Mouse (Mus musculus) lung, embryonic 14.5 days (tissue): ENCODE data around the gene Apba3. TPM values are rescaled to one million over a fixed set of nuclear protein-coding genes. Genes with fewer than 3 reads are reported as not detected.
A peak's percentile ranks its signal among the peaks of the same experiment; 100 is the strongest.

Experiments
- ATAC-seq: fragments of 200-750 bp; cut with Nextera tagmentation; 2 replicates; pipeline ENCODE4 v1.8.0; 2017; ENCODE audit warnings: mild to moderate bottlenecking, moderate TSS enrichment, moderate library complexity; ENCODE audit not compliant: insufficient read depth
- DNase-seq: peaks from one replicate; pipeline ENCODE4 v3.0.0-alpha.2; 2015
- H3K27ac ChIP-seq: fragments of 300-500 bp; sonication (generic); 2 replicates; pipeline ENCODE4 v1.5.1; 2014; ENCODE audit warnings: low read depth, mild to moderate bottlenecking, moderate library complexity
- H3K27me3 ChIP-seq: fragments of 300-500 bp; sonication (generic); 2 replicates; pipeline ENCODE4 v1.6.1; 2014; ENCODE audit warnings: low read length, control low read depth; ENCODE audit not compliant: insufficient read depth
- H3K36me3 ChIP-seq: fragments of 300-500 bp; sonication (generic); 2 replicates; pipeline ENCODE4 v1.6.1; 2014; ENCODE audit warnings: control low read depth; ENCODE audit not compliant: insufficient read depth
- H3K4me1 ChIP-seq: fragments of 300-500 bp; sonication (generic); 2 replicates; pipeline ENCODE4 v1.6.1; 2014; ENCODE audit warnings: antibody characterized with exemption, control low read depth; ENCODE audit not compliant: insufficient read depth
- H3K4me2 ChIP-seq: fragments of 300-500 bp; sonication (generic); 2 replicates; pipeline ENCODE4 v1.6.1; 2014; ENCODE audit warnings: mild to moderate bottlenecking
- H3K4me3 ChIP-seq: fragments of 300-500 bp; sonication (generic); 2 replicates; pipeline ENCODE4 v1.5.1; 2014; ENCODE audit warnings: low read depth, low read length
- H3K9ac ChIP-seq: fragments of 300-500 bp; sonication (generic); 2 replicates; pipeline ENCODE4 v1.6.1; 2014
- H3K9me3 ChIP-seq: fragments of 300-500 bp; sonication (generic); 2 replicates; pipeline ENCODE4 v1.6.1; 2016; ENCODE audit warnings: low read depth, low read length, control low read depth
- CTCF ChIP-seq: IDR thresholded peaks from 2 replicates; pipeline ENCODE4 v1.5.1; 2016; ENCODE audit warnings: antibody characterized with exemption, low read depth
- WGBS: fragments of 180-500 bp; shearing (Covaris S2); extraction: QIAGEN DNeasy Blood & Tissue Kit; methylation state at CpG from one replicate; pipeline ENCODE4 v1.1.7; 2014; 5-methylcytosine and 5-hydroxymethylcytosine counted together
- polyA plus RNA-seq: library from polyadenylated mRNA; unstranded; fragments of >200 nt; fragmentation: Nextera tagmentation; extraction: Ambion mirVana; gene quantifications from 2 replicates; pipeline ENCODE4 v1.2.1, GENCODE M21; 2014

Apba3 gene
- polyA plus RNA-seq, 1 experiment from 2014 or later, result 50.4 TPM

DNA sequence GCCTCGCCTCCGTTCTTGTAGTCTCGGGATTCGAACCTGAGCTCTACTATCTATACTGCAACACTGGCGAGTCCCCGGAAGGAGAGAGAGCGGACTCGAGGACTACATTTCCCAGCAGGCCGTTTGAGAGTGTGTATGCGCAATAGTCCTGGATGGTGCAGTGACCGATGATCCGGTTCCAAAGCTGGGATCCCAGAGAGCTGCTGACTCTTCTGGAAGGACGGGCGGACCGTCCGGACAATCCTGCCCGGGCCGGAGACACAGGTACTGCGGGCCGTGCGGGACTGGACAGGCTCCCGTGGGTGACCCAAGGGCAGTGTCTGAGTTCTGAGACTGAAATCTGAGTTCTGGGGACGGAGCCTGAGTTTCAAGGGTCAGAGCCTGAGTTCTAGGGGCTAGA is 1.3 kb downstream of the Apba3 start:
- ATAC-seq (peak; percentile 56), DNase-seq (peak; percentile 94)
- Histone ChIP-seq H3K9me3 (no peaks in the 10 kb centered on the region), H3K4me1 (peaks cover 15% of the 10 kb centered on the region), H3K9ac (peak overlapping the region; percentile 69), H3K27me3 (no peaks in the 10 kb centered on the region), H3K36me3 (peaks cover 52% of the 10 kb centered on the region), H3K27ac (peak overlapping the region; percentile 4; the same call in 1 of the 2 replicates), H3K4me2 (peak overlapping the region; percentile 87), H3K4me3 (peak overlapping the region; percentile 56)
- TF ChIP-seq CTCF, result no peak
- 3% methylated on average over 23 of the region's 23 CpGs for WGBS

DNA sequence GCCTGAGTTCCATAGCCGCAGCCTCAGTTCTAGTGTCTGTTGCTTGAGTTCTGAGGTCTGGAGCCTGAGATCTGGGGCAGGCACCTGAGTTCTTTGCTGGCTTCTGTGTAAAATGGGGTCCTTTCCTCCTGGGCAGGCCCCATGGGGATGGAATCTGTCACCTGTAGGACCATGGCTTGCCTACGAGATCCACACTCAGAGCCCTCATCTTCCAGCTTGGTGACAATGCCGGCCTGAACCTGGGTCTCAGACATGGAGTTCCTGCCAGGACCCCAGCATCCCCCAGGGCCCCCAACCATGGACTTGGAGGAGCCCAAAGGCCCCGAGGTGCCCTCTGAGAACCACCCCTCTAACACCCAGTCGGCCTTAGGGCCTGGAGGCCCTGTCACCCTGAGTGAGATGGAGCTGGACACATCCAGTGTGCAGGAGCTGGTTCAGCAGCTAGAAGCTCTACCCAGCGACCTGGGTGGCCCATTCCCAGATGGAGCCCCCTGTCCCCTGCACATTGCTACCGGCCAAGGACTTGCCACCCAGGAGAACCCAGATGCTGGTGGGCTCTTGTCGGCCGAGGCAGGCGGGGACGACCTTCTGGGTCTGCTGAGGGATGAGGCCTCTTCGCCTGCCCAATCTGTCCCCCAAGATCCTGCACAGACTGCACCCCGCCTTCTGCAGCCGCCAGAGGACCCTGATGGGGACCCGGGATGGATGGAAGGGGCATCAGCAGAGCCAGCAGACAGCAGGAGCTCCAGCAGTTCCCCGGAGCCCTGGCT is 2.1 kb downstream of the Apba3 start:
- Histone ChIP-seq H3K9ac (peak overlapping the region; percentile 69), H3K36me3 (peaks cover 52% of the 10 kb centered on the region), H3K4me2 (peak overlapping the region; percentile 87), H3K27ac (0 out of 2 replicates have a peak overlapping the region, but pooled peaks have one; percentile 4), H3K27me3 (no peaks in the 10 kb centered on the region), H3K4me3 (peak overlapping the region; percentile 56), H3K9me3 (no peaks in the 10 kb centered on the region), H3K4me1 (peaks cover 15% of the 10 kb centered on the region)
- 74% methylated on average over 16 of the region's 16 CpGs for WGBS
- ATAC-seq (no peak), DNase-seq (no peak)
- TF ChIP-seq CTCF, result no peak

DNA sequence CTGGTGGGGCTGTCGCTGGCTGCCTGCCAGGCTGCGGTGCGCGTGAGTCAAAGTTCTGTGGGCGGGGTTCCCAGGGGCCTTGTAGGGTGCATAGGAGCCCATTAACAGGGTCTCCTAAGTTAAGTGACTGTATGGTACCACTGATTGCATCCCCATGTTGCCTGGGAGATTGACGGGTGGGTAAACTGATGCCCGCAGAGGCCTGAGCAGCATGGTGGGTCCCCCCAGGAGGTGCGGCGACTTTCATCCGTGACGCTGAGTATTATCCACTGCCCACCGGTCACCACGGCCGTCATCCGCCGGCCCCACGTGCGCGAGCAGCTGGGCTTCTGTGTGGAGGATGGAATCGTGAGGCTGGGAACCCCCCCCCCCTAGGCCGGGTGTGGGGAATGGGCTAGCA is 5.6 kb downstream of the Apba3 start:
- Histone ChIP-seq H3K4me3 (no peak overlapping the region), H3K9me3 (no peaks in the 10 kb centered on the region), H3K4me1 (peaks cover 7% of the 10 kb centered on the region; the same call in 1 of the 2 replicates), H3K36me3 (peaks cover 42% of the 10 kb centered on the region), H3K4me2 (no peak overlapping the region), H3K27me3 (no peaks in the 10 kb centered on the region), H3K27ac (no peak overlapping the region), H3K9ac (no peak overlapping the region)
- WGBS, result 93% methylated on average over 21 of the region's 21 CpGs
- ATAC-seq (no peak), DNase-seq (no peak)
- no peak for TF ChIP-seq CTCF

DNA sequence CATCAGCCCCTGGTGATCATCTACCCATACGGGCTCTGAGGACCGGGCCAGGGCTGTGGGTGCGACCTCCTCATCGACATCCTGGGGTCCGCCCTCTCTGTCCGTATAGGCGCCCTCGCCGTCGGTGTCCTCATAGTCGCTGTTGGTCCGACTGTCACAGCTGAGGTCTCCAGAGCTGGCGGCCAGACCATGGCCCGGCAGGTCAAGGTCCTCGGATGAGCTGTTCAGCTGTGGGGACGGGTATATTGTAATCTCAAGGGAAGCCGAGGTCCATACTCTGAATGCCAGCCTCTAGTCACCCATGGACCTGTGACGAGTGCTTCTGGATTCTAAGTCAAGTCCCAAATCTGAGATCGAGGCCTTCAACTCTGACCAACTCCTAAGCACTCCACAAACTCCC is 7.1 kb downstream of the Apba3 start:
- Histone ChIP-seq H3K27ac (no peak overlapping the region), H3K4me3 (no peak overlapping the region), H3K4me2 (no peak overlapping the region), H3K27me3 (no peaks in the 10 kb centered on the region), H3K9ac (no peak overlapping the region), H3K4me1 (peaks cover 1% of the 10 kb centered on the region; the same call in 1 of the 2 replicates), H3K36me3 (peaks cover 42% of the 10 kb centered on the region), H3K9me3 (no peaks in the 10 kb centered on the region)
- 87% methylated on average over 19 of the region's 19 CpGs for WGBS
- no peak for TF ChIP-seq CTCF
- no peak for ATAC-seq
- no peak for DNase-seq

DNA sequence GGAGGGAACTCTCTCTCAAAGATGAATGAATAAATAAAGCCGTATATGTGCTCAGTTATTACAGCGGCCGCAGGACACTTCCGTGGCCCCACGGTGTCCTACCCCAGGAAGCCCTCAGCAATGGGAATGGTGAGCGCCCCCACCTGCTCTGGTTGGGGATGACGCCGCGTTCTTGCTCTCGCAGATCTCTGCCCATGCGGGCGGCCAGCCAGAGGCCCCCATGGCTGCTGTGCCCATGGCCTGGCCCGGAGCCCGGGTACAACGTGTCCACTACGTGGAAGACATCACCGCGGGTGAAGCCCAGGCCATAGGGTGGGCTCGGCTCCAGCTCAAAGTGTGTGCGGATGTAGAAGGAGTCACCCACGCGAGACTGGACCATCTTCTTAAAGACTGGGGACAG is 10.9 kb downstream of the Apba3 start:
- H3K36me3 ChIP-seq, result peaks cover 19% of the 10 kb centered on the region; the same call in 1 of the 2 replicates
- H3K4me1 ChIP-seq, result no peaks in the 10 kb centered on the region
- WGBS, result 71% methylated on average over 22 of the region's 22 CpGs
- H3K9ac ChIP-seq, result no peak overlapping the region
- H3K4me3 ChIP-seq, result no peak overlapping the region
- peaks cover 9% of the 10 kb centered on the region for H3K27me3 ChIP-seq
- no peaks in the 10 kb centered on the region for H3K9me3 ChIP-seq
- 0 out of 2 replicates have a peak, but pooled peaks have one; percentile 5 for TF ChIP-seq CTCF
- H3K4me2 ChIP-seq, result no peak overlapping the region
- DNase-seq (no peak), ATAC-seq (no peak)
- no peak overlapping the region for H3K27ac ChIP-seq

DNA sequence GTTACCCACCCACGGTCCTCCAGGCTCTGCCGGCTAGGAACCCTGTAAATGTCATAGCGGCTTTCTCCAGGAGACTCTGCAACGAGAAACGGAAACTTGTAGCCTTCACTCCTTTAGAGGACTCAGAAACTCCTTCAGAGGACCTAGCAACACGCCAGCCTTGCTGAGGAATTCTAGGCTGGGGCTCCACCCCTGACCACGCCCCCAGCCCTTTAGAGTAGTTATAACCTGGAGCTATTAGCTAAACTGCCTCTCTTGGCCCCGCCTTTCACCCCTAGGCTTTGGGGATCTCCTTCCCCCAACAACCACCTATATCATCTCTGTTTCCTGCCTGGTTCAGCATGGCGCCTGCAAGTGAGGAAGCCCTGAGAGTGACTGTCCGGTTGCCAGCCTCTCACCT is 12.7 kb downstream of the Apba3 start:
- ATAC-seq (no peak), DNase-seq (peak; percentile 67)
- 0 out of 2 replicates have a peak, but pooled peaks cover 1% of the 10 kb centered on the region for H3K36me3 ChIP-seq
- WGBS, result 23% methylated on average over 10 of the region's 10 CpGs
- H3K4me2 ChIP-seq, result no peak overlapping the region
- H3K4me1 ChIP-seq, result no peaks in the 10 kb centered on the region
- peak overlapping the region; percentile 9; the same call in 1 of the 2 replicates for H3K9ac ChIP-seq
- peaks cover 27% of the 10 kb centered on the region for H3K27me3 ChIP-seq
- H3K9me3 ChIP-seq, result no peaks in the 10 kb centered on the region
- no peak overlapping the region for H3K27ac ChIP-seq
- no peak overlapping the region for H3K4me3 ChIP-seq
- no peak for TF ChIP-seq CTCF

DNA sequence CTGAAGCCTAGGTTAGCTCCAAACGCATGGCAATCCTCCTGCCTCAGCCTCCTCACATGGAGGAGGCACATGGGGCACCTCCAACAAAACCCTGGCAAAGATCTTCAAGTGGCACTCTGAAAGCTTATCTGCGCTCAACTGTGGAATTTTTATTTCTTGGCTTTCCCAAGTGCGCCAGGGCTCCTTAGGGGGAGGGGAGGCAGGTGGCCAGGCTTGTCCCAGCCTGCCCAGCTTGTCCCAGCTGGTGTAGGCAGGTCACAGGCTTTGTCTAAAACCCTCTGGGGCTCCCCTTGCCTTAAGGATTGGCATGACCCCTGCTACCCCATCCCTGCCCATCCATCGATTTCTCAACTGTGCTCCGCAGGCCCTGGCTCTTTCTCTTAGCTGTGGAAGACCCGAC is 17.4 kb downstream of the Apba3 start:
- 37% methylated on average over 6 of the region's 6 CpGs for WGBS
- Histone ChIP-seq H3K27me3 (peaks cover 36% of the 10 kb centered on the region), H3K27ac (peak overlapping the region; percentile 6; the same call in 1 of the 2 replicates), H3K4me1 (no peaks in the 10 kb centered on the region), H3K4me3 (peak overlapping the region; percentile 40; the same call in 1 of the 2 replicates), H3K4me2 (peak overlapping the region; percentile 66; the same call in 1 of the 2 replicates), H3K36me3 (no peaks in the 10 kb centered on the region), H3K9me3 (no peaks in the 10 kb centered on the region), H3K9ac (no peak overlapping the region)
- TF ChIP-seq CTCF, result no peak
- ATAC-seq (no peak), DNase-seq (no peak)
